Mouse (Mus musculus): ENCODE measurements around the gene Ebf1. TPM values are rescaled to one million over a fixed set of nuclear protein-coding genes. Genes with fewer than 3 reads are reported as not detected.

Ebf1 gene
- total RNA-seq, 2 experiments from 2014 or later, result 3.6 to 4.7 TPM

GRCm38 (mm10) chr11:44822312-44822711 is 205.2 kb downstream of the Ebf1 start:
- no peak for DNase-seq (ENCODE audit: low spot score in 2 of 2)

- DNase-seq (ENCODE audit: low spot score in 2 of 2), result no peak
Measured at GRCm38 (mm10) chr11:44832227-44832939, 215.3 kb downstream of the Ebf1 start.

GRCm38 (mm10) chr11:44832940-44833254 is 215.8 kb downstream of the Ebf1 start:
- no peak for DNase-seq (ENCODE audit: low spot score in 2 of 2)

GRCm38 (mm10) chr11:44833351-44833996 is 216.4 kb downstream of the Ebf1 start:
- peak in 1 of 2 experiments; percentile 3 for DNase-seq (ENCODE audit: low spot score in 2 of 2)

- DNase-seq (ENCODE audit: low spot score in 2 of 2), result no peak
Measured at GRCm38 (mm10) chr11:44835166-44835565, 218.0 kb downstream of the Ebf1 start.

- DNase-seq (ENCODE audit: low spot score in 2 of 2), result no peak
Measured at GRCm38 (mm10) chr11:44837592-44837991, 220.5 kb downstream of the Ebf1 start.

GRCm38 (mm10) chr11:44841127-44842056 is 224.3 kb downstream of the Ebf1 start:
- DNase-seq (ENCODE audit: low spot score in 2 of 2), result no peak

GRCm38 (mm10) chr11:44851874-44852273 is 234.8 kb downstream of the Ebf1 start:
- no peak for DNase-seq (ENCODE audit: low spot score in 2 of 2)

- no peak for DNase-seq (ENCODE audit: low spot score in 2 of 2)
Measured at GRCm38 (mm10) chr11:44852921-44853320, 235.8 kb downstream of the Ebf1 start.

- DNase-seq (ENCODE audit: low spot score in 2 of 2), result no peak
Measured at GRCm38 (mm10) chr11:44854496-44854895, 237.4 kb downstream of the Ebf1 start.

GRCm38 (mm10) chr11:44861108-44861507 is 244.0 kb downstream of the Ebf1 start:
- DNase-seq (ENCODE audit: low spot score in 2 of 2), result no peak

- DNase-seq (ENCODE audit: low spot score in 2 of 2), result no peak
Measured at GRCm38 (mm10) chr11:44863910-44864309, 246.8 kb downstream of the Ebf1 start.

GRCm38 (mm10) chr11:44866476-44867149 is 249.5 kb downstream of the Ebf1 start:
- no peak for DNase-seq (ENCODE audit: low spot score in 2 of 2)

- DNase-seq (ENCODE audit: low spot score in 2 of 2), result no peak
Measured at GRCm38 (mm10) chr11:44867433-44867832, 250.3 kb downstream of the Ebf1 start.

GRCm38 (mm10) chr11:44873876-44874275 is 256.8 kb downstream of the Ebf1 start:
- no peak for DNase-seq (ENCODE audit: low spot score in 2 of 2)

- no peak for DNase-seq (ENCODE audit: low spot score in 2 of 2)
Measured at GRCm38 (mm10) chr11:44875171-44875570, 258.1 kb downstream of the Ebf1 start.

- DNase-seq (ENCODE audit: low spot score in 2 of 2), result no peak
Measured at GRCm38 (mm10) chr11:44881056-44881683, 264.1 kb downstream of the Ebf1 start.

- DNase-seq (ENCODE audit: low spot score in 2 of 2), result no peak
Measured at GRCm38 (mm10) chr11:44882476-44882970, 265.4 kb downstream of the Ebf1 start.

- DNase-seq (ENCODE audit: low spot score in 2 of 2), result no peak
Measured at GRCm38 (mm10) chr11:44884337-44884736, 267.2 kb downstream of the Ebf1 start.

GRCm38 (mm10) chr11:44886897-44887296 is 269.8 kb downstream of the Ebf1 start:
- DNase-seq (ENCODE audit: low spot score in 2 of 2), result no peak

GRCm38 (mm10) chr11:44887691-44888090 is 270.6 kb downstream of the Ebf1 start:
- DNase-seq (ENCODE audit: low spot score in 2 of 2), result no peak
